Mouse (Mus musculus): ENCODE data around the gene Tepp.
A peak's percentile ranks its signal among the peaks of the same experiment; 100 is the strongest.

Tepp gene

DNA sequence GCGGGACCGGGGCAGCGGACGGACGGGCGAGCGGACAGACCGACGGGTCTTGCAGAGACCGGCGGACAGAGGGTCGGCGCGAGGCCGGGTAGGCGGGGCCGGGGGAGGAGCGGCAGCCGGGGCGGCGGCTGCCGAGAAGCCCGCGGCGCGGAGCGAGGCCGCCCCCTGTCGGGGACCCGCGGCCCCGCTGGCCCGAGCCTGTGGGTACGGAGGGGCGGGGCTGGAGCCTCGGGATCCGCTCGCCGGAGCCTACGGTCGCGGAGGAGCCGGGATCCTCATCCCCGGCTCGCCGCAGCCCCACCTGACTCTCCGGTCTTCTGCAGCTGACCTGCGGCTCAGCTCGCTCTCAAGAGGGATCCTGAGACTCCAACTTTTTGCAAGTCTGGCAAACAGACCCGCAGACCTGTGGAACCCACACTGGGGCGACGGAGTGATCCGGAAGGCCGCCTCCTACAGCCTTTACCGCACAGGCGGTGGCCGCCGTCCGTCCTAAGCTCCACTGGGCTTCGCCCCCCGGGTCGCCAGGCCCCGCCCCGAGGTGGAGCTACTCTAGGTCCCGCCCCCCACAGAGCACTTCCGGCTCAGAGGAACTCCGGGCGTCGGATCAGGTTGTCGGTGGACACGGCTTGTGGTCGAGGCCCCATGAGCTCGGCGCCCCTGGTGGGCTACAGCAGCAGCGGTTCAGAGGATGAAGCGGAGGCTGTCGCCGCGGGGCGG, 21.5 kb downstream of the Tepp start, which contains the start of the genes Zfp319 and Usb1:
TSS of gene Zfp319 (minus strand) at position 231 of the 717 bp plus-strand sequence.
TSS of gene Usb1 (plus strand) at position 565 of the 717 bp plus-strand sequence.
- peak; percentile 93 to 95 for DNase-seq

DNA sequence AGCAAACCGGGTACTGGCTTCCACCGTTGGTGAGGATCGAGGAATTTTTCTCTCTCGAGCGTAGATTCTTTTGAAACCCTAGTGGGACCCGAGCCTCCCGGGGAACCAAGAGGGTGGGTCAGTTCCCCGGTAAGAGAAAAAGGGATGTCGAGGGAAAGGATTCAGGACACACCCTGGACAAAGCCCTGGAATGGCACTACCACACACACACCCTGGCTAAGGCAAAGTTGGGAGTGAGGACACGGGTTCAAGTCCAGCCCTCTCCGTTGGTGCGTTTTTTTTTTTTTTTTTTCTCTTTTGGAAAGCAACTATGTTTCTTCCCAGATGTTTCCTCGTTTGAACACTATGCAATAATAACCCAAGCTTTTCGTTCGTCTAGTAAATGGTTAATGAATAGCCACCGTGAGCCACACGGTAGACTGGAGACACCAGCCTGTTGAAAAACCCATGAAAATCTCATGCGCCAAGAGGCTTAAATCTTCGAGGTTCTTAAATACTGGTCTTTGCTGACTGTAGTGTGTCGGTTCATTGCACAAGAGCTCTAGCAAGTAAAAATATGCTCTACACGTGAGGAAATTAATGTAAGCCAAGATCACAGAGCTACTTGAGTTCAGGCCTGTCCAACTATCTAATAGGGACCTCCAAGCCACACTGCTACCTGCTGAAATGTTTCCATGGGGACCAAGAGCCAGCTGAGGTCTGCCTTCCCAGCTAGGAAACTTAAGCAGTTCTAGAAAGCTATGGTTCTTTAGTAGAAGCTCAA, 22.3 kb downstream of the Tepp start:
- DNase-seq: no peak

DNA sequence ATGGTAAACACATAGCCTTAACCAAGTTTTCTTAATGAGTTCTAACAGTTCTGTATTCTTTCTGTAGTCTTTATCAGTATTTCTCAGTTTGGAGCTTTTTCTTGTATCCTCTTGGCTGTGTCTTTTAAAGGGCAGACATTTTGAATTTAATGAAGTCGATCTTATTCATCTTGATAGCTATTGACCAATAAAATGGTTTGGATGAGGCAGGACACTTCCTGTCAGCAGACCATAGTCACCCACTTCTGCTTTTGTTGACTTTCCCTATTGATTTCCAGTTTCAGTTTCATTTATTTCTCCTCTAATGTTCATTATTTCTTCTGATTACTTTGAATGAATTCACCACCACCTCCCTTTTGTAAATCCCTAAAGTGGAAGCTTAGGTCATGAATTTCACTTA, 25.3 kb downstream of the Tepp start:
- no peak for DNase-seq

DNA sequence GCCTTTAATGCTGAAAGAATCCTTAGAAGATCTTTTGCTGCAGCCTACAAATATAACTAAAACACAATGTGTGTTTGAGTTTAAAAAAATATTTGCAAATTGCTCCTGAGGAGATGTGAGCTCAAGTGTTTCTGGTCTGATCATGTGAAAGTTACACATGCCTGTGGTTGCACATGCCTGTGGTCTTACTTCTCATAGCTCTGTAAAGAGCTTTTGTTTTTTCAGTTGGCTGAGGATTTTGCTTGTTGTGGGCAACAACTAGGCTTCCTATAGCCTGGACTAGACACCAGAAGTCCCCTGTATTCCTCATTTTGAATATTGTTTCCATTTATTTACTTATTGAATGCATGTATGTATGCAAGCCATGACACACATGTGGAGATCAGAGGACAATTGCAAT, 26.0 kb downstream of the Tepp start:
- no peak for DNase-seq

DNA sequence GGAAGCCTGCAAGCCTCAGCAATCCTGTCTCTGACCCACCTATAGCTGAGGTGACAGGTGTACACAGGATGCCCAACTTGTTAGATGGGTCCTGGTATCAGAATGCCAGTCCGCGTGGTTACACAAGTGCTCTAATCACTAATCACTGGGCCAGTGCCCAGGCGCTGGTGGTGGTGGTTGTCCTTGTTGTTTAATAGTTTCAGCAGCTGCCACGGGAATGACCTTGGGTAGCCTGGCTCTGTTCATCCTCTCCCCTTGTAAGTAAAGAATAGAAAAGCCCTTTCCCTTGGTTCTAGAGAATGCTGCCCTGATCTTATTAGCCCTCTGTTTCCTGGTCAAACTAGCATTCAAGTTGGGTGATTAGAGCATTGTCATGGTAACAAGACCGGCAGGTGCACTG, 31.4 kb downstream of the Tepp start:
- DNase-seq: no peak

DNA sequence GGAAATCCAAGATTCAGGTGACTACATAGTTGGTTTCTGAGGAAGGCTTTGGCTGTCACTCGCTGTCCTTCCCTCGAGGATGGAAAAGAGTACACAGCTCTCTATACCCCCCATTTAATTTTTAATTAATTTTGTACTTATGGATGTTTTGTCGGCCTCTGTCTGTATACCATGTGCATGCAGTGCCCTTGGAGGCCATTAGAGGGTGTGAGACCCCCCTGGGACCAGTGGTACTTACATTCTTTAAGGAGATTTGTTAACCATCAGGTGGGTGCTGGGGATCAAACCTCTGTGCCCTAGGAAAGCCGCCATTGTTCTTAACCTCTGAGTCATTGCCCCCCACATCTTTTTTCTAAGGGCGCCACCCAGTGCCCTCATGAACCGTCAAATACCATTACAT, 34.3 kb downstream of the Tepp start:
- DNase-seq: no peak

DNA sequence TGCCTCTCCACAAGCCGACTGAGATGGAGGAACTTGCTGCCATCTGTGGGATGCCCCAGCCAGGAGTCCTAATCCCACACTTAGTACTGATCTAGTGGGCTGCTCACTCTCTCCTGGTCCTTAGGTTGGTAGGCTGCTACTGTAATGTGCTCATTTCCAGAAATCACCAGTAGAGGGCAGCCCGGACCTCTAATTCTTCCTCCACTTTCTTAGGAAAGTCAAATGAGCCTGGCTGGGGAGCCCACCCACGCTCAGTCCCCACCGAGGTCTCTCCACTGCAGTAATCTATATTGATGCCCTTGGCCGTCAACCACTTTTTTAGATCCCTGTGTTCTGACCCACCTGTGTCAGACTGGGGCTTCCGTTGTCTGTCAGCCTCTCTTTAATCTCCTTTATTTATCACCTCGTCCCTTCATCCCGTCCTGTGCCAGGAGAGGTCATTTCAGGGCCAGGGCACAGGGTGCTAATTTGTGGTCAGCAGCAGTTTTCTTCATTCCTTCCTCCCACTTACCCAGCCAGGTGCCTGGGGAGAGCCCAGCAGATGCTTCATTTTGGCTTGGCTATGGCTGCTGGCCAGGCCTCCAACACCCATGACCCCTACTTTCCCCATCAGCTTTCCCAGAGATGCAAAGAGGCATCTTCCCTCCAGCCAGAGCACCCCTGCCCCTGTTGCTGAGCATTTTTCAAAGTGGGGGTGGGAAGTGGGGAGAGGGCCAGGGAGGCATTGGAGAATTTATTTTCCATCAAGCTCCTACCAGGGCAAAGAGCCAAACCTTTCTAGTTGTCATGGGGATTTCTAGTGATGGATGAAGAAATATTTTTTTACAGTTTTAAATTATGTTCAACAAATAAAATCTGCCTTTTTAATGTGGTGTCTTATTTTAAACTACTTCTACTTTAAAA, 36.5 kb downstream of the Tepp start:
- peak; percentile 88 to 93 for DNase-seq

DNA sequence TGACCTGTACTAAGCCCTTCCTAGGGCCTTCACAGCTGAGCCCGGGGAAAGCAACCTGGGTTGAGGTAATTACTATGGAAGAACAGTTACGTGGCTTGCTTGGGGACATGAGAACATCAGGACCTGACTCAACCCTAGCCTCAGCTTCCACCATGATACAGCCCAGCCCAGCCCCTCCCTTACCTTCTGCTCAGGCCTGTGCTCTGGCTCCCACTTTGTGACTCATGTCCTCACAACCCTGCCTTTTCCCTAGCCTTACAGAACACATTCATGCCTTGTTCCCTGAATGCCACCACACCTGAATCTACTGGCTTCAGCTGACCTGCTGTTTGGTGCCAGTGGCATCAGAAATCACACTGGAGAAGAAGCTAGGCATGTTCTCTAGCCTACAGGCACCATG, 38.0 kb downstream of the Tepp start:
- no peak for DNase-seq

DNA sequence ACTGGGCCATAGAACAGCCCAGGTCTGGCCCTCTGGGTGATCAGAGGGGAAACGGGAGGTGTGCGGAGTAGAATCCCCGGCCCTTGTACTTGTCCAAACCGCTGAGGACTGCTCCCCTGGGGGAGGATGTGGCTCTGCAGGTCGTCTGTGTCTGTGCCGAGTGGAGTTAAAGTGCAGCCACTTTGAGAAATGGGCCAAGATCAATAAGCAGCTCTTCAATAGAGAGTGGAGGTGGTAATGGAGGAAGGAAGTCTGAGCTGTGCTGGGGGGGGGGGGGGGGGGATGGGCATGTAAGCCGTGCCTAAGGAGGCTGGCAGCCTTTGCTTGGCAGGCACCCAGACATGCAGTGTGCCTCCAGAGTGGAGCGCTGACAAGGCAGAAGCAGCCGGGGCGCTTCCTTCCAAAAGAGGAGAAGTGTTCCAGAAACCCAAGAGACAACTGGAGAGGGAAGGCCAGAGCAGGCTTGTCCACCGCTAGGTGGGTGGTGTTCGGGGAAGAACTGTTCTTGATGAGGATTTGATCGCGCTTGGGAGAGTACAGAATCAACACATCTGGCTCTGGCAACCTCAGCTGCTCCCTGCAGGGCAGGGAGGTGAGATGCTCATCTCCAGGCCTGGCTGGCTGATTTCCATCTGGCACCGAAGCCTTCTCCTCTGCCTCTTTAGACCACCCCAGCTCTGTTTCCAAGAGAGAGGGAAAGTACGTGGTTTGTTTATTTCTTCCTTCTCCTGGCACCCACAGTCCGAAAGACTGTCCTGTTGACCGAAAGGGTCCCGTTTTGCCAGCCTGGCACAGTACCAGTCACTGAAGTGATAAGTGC, 38.7 kb downstream of the Tepp start:
- peak; percentile 77 to 83 for DNase-seq

DNA sequence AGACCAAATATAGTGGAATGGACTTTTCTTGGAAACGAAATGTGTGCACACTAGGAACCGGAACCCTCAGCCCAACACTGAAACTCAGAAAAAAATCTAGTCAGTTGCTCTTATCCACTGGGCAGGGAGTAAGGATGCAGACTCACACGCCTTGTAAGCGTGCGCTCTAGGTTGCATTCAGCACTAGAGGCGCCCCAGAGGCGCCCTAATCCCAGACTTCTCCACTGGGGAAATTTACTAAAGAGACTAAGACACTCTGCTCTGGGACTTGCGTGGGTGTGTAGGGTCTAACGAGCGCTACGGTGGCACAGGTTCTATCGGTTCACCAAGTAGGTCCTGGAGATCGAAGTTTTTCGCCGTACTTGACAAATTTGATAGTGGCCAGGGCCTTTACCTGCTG, 41.1 kb downstream of the Tepp start:
- no peak for DNase-seq

DNA sequence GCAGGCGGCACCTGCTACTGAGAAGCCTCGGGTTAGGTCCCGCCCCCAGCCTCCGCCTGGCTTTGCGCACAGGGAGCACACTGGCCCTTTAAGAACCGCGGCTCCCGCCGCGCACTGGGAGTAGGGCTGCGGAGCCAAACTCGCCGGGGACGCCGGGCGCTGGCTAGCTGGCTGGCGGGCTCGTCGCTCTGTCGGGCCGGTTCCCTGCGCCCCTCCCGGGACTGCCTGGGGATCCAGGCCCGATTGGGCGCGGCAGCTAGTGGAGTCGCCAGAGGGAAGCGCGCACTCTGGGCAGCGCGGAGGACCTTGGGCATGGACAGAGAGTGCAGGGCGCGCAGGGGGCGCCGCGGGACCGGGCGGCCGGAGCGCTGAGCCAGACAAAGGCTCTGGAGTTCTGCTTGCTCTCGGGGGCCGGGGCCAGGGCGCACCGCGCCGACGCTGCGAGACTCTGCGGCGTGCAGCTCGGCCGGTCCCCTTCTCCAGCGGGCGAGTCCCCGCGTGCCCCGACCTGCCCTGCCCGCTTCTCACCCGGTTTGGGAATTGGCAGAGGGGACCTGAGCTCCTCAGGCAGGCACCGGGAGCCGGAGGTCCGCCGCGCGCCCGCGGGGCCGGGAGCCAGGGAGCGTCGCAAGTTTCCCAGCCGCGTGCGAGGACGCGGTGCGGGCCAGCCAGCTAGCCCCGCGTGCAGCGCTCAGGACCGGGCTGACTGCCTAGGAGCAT, 41.9 kb downstream of the Tepp start, which contains the start of gene Mmp15:
TSS of gene Mmp15 (plus strand) at position 118 of the 720 bp plus-strand sequence.
- peak; percentile 60 to 71 for DNase-seq

DNA sequence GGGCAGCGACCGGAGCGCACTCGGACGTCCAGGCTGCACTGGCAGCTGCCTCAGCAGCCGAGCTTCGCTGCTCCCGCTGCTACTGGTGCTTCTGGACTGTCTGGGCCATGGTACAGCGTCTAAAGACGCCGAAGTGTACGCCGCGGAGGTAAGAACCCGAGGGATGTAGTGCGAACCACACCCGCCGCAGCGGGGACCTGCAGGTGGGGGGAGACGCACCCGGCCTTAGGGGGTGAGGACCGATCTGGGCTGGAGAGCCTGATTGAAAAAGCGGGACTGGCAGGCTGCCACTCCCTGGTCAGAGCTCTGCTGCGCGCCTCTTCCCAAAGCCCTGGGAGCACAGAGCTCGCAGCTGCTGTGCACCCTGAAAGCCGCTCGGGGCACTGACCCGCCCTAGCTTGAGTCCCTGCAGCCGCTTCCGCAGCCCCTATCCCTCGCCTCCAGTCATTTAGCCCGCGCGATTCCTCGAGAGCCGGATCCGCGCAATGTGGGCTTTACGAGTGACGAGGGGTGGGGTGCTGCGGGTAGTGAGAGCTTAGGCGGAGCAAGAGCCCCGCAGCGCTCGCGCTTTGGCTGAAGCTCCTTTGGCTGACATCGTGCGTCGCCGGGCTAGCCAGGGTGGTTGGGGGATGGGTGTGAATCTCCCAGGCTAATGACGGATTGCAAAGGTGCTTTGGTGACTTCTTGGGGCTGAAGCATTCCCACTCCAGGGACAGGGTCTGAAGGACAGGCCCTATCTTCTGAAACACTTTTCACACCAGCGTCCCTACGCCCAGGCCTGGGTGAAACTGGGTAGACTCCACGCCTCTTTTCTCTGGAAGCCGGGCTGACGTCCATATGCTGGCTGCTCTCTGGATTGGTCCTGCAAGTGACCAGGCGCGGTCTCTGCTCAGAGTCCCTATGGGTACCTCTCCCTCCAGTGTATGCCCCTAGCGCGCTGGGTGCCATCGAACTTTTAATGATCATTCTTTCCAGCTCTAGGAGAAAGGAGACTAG, 42.8 kb downstream of the Tepp start:
- DNase-seq: peak; percentile 64 to 72

DNA sequence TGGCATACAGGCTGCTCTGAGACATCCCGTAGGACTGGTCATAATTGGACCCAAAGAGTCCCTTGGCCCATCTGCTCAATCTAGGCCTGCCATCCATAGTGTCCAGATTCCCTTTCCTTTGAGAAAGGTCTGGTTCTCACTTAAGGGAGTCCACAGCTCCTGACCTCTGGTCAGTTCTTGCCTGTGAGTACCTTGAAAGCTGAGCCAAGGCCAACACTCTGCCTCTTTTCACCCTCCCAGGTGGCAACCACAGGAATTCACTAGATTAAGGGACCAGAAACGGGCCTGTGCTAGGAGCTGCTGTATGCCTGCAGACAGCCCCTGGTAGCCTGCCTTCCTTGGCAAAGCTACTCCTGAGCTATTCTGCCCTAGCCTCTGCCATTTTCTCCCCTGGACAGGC, 44.2 kb downstream of the Tepp start:
- DNase-seq: no peak

DNA sequence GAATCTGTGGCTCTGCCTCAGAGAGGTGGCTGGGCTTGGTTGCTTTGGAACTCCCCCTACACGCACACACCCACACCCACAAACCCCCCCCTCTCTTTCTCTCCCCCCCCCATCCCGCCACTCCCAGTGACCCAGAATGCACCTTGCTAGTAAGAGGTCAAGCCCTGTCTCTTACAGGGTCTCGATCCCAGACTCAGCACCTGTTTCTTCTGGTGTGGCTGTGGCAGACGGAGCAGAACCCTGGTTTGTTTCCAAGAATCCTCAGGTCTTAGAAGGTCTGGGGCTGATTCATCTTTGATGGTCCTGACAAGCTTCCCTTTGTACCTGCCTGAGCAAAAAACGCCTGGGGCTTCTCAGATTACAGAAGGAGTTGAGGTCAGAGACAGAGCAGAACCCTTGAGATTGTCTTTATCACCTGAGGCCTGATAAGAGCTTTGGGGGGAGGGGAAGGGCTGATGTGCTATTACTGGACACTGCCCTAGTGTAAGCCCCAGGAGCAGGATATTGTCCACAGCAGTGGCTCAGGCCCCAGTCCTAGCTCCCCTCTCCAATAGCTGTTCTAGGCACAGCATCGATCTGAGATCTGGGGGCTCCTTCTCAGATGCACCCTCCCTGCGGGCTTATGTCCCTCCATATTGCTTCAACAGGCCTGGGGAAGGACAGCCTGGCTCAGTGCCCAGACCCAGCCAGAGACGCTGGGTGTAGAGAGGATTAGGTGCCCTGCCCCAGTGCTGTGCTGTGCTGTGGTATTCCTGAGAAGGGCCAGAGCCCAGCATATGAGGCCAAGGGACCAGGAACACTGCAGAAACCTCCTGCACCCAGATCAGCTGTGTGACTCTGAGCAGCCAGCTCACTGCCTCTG, 48.4 kb downstream of the Tepp start:
- DNase-seq: no peak

DNA sequence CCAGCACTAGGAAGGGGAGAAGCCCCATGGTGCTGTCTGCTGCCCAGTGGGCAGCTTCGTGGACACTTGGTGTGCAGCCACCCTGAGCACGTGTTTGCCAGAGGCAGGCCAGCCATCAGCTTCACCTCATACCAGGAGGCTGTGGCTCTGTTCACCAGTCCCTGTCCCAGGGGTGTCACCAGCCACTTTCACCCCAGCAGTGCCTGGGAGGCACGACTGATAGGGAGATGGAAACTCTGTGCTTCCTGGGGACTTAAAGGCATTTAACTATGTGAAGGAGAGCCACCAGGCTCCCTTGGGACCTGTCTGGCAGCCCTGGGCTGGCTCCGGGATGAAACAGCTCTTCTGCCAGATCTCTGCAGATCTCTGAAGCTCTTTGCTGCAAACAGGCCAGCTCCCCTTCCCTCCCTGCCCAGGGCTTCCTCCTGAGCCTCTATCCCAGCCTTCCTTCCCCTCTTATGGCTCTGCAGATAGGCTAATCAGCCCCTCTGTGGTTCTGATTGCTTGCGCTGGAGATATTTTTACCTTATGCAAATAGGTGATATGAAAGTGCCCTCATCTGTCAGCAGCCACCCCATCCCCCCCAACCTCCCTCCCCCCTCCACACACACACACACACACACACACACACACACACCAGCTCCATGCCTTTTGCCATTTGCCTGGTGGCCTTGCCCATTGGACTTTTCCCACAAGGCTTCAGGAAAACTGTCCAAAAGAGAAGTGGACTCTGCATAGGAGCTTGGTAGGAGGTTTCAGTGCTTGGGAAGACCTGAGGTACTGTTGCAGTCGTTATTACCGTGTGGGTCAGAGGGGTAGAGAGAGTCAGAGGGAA, 50.0 kb downstream of the Tepp start:
- peak; percentile 54 to 55 for DNase-seq

DNA sequence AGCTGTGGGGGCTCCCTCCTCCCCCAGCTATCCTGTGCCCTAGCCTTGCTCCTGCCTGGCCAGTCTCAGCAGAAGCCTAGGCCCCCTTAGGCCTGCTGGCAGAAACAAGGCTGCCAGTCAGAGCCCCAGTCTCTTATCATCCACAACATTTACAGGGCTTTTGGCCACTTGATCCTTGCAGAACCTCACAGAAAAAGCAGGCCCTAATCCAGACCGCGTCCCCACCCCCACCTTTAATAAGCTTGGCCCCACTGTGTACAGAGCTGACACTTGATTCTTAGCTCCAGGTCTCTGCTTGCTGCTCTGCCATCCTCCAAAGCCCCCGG, 50.6 kb downstream of the Tepp start:
- DNase-seq: no peak

DNA sequence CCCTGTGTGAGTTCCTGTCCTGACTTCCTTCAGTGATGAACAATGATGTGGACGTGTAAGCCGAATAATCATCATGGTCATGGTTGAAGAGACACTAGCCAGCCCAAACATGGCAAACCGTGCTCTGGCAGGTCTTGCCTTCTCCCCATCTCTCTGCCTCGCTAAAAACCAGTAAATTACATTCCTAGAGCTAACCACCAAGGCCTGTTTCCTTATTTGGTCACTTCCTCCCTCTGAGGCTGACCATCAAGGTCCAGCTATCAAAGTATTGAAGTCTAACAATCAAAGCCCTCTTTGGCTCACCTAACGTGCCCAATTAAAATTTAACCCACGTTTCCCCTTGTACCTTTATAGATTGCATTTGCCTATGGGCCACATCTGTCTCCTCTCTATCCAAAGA, 51.9 kb downstream of the Tepp start:
- DNase-seq: no peak

DNA sequence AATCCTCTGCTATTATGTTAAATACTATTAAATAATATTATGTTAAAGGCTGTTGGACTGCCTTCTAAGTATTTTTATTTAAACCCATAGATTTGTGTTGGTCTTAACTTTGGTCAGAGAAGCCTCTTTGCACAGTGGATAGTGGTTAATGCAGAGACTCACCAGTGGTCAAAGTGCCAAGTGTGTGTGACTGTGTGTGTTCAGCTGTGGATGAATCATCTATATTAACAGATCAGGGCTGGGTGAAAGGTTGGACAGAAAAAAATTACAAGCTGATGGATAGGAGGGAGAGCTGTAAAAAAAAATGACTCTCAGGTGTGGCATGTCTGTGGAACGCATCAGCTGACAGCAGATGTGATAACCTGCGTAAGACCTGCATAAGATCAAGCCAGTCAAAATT, 53.5 kb downstream of the Tepp start:
- DNase-seq: no peak
